Mouse (Mus musculus): ENCODE results near the gene Nr6a1.
A peak's percentile ranks its signal among the peaks of the same experiment; 100 is the strongest.

The Nr6a1 gene

DNA sequence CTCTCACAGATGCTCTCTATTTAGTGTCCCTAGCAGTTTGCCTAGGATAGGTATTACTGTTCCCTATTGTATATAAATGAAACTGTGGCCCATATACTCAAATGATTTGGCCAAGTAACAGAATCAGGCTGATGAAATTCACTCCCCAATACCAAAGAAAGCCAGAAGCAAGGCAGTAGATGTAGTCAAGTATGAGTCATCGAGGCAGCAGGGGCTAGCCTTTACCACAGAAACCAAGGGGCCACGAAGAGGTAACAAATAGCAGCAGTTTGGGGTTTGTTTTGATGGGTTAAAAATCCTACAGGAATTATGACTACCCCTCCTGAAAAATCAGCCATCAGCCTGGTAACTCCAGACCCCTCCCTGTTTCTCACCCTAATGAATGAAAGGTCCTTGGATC, 147.5 kb downstream of the Nr6a1 start:
- DNase-seq, result no peak

GRCm38 (mm10) chr2:38777326-38777725, 150.2 kb downstream of the Nr6a1 start:
- DNase-seq, result no peak

DNA sequence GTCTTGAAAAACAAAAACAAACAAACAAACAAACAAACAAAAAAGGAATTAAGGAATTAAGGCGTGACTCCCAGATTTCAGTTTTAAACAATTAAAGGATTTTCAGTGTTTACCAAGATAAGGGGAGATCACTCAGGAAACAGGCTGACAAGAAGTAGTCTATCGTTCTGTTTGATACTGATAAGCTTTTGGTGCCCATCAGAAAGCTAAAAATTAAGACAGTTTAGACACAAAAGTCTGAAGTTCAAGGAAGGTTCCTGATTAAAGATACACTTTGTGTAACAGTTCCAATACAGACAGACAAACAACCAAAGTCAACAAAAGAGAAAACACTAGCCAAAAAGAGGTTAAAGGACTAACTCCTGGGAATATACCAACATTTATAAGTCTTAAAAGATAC, 152.6 kb downstream of the Nr6a1 start:
- DNase-seq, result no peak

DNA sequence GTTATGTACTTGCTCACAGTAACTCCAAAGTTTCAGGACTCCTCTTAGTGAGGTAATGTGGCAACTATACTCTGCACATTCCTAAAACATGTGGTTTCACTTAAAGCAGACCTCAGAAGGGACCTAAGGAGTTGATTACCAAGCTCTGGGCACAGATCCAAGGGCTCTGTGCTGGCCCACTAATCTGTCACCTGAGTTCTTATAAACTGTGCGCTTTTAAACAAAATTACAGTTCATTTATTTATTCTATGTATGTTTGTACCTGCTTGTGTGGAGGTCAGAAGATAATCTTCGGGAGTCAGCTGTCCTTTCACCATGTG, 156.1 kb downstream of the Nr6a1 start:
- no peak for DNase-seq

DNA sequence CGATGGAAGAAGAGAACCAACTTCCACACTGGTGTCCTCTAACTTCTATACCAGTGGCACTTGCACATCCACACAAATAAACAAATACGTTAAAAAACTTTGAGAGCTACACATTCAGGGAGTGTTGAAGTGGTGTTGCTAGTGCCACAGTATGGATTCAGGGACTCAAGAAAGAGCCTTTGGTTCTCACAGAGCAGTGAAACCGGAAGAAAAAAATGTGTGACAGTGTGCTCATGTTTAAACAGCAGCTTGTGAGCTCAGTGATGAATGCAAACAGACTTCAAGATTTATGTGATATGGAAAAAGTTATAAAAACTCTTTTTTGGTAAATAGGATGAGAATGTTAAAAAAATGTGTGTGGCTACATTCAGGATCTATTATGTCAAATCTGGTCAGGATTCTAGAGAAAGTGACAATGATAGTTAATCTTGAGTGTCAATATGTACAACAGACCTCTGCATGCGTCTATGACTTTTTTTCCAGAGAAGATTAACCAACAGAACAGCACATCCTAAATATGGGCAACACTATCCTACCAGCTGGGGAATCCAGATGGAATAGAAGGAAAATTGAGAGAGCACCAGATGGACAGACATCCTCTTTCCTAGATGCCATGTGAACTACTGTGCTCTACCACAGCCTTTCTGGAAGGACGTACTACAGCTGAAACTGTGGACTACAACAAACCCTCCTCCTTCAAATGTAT, 156.6 kb downstream of the Nr6a1 start:
- DNase-seq, result no peak

- no peak for DNase-seq
Measured at GRCm38 (mm10) chr2:38767177-38767931, 160.1 kb downstream of the Nr6a1 start.

DNA sequence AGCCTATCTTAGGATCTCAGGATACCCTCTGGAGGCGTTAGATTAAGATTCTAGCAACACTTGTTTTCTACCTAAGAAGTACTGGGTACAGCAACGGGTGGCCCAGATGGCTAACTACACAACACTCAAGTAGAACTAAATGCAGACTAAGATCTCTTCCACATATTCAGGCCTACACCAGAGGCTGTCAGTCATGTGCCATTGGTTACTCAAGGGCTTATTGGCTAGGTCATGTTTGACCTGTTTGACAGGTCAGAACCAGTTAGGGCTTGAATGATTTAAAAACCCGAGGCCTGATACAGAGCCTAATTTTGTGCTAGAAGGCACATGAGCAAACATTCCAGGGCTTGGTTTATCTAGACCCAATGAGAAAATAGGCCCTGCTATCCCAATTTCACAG, 187.6 kb downstream of the Nr6a1 start:
- no peak for DNase-seq

DNA sequence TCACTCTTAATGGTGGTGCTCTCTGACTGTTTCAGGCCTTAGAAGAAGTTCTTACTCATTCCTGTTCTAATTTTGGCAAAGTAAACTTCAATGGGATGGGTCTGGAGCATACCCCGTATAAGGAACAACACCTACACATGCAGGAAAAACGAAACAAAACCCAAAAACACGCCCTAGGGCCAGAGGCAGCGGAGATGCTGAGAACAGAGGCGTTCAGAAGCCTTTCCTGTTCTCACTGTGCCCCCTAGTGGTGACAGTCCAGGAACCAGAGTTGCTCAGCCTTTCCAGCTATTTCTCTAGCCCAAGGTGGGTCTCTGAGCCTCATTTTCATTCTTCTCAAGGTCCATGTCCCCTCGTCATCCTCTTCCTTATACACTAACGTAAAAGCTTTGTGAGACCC, 188.1 kb downstream of the Nr6a1 start:
- peak; percentile 84 for DNase-seq

DNA sequence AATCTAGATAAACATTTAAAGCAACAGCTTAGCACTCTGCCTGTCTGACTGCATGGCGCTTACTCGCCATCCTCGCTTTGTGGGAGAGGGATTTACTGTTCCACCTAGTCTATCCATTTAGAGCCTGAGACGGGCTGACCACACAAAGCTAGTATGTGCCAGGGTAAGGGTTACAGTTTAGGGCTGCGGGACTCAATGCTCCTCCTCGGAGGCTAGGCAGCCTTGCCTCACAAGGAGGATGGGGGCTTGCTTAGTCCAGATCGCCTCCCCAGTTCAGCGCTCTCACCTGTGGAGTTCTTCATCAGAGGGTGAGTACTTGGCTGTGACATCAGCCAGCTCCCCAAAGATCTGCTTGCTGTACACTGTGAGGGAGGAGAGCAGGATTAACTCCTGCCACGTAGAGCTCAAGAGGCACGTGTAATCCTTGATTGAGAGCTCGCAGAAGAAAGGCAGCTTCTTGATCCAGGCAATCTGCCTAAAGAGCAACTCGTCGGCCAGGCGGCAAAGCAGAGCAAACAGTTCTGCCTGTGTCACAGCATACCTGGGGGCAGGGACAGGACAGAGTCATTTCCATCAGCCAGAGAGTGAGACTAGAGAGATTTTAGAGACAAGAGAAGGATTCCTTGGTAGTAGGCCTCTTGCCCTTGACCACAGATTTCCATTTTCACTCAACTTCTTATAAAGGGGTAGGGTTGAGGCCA, 188.7 kb downstream of the Nr6a1 start:
- DNase-seq, result no peak

GRCm38 (mm10) chr2:38735740-38736139, 191.7 kb downstream of the Nr6a1 start:
- no peak for DNase-seq

DNA sequence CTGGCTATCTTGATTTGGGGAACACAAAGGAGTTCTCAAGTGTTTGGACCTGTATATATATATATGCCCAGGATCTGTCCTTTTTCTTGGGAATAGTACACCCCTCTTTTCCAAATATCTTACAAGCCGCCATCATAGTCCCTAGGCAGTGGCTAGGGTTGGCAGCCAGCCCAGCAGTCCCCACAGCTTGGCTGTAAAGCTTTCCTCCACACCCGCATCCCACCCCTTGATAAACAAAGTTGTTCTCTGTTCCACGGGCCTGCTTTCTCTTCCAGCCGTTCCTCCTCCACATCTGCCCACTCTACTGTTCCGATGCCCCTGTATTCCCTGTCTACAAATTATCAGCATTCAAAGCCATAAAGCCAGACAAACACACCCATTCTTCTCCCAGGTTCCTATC, 192.8 kb downstream of the Nr6a1 start:
- DNase-seq, result no peak

DNA sequence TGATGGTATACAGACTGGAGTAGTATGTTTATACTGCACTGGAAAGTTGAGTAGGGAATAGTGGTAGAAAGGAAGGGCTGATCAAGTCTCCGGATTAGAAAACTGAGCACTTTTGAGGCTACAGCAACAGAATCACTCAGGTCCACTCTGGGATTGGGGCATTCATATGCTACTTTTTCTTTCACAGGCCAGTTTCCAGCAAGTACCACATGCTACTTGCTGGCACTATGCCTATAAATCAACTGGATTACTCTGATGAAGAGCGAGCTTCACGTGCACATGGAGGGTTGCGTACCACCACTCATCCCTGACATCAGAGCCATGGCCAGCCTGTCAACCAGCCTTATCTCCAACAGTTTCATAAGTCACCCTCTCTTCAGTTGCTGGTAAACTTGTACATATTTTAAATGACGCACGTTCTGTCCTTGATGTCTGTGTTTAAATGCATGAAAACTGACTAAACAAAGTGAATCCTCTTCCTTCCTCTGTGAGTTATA, 197.1 kb downstream of the Nr6a1 start:
- no peak for DNase-seq

GRCm38 (mm10) chr2:38725427-38725826, 202.1 kb downstream of the Nr6a1 start:
- DNase-seq, result no peak

- DNase-seq, result no peak
Measured at GRCm38 (mm10) chr2:38723378-38723777, 204.1 kb downstream of the Nr6a1 start.

- DNase-seq, result no peak
Measured at GRCm38 (mm10) chr2:38722076-38722475, 205.4 kb downstream of the Nr6a1 start.

- DNase-seq, result no peak
Measured at GRCm38 (mm10) chr2:38720661-38721060, 206.8 kb downstream of the Nr6a1 start.

GRCm38 (mm10) chr2:38719354-38719753, 208.1 kb downstream of the Nr6a1 start:
- DNase-seq, result no peak

- DNase-seq, result no peak
Measured at GRCm38 (mm10) chr2:38718676-38719075, 208.8 kb downstream of the Nr6a1 start.

GRCm38 (mm10) chr2:38717436-38717835, 210.1 kb downstream of the Nr6a1 start:
- no peak for DNase-seq

DNA sequence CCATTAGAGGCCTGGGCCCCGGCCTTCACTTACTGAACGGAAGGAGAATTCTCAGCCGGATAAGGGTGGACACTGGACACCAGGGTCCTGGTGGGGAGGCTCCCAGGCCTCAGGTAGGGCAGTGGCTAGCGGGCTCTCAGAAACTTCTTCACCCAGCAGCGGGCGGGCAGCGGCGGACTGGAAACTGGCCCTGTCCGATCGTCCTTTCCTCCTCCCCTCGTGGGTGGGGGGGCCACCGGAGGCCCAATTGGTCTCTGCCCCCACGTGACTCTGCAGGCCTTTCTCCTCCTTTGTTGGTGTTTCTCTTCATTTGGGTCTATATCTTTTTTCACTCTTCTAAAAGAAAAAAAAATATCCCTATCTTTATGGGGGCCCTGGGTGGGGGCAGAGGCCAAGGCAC, 213.2 kb downstream of the Nr6a1 start, which contains the start of gene Nr5a1:
Gene Nr5a1 (minus strand): TSS at position 219 of the 400 bp plus-strand sequence.
- no peak for DNase-seq

DNA sequence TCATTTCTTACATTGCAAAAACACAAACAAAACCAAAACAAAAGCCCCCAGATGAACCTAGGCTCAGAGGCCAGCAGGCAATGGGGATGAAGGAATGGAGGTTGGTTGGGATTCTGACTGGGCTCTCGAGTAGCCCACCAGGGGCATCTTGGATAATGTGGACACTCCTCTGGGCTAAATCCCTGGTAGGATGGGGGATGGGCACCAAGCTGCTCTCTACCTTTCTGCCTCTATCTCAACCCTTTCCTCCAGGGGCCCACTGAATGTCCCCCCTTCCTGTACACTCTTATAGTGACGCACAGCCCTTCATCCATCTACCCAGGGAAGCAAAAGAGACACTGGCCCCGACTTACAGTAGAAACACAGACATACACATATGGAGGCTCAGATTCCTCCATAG, 213.9 kb downstream of the Nr6a1 start:
- DNase-seq, result no peak

GRCm38 (mm10) chr2:38712769-38713125, 214.7 kb downstream of the Nr6a1 start:
- DNase-seq, result no peak

- peak; percentile 18 for DNase-seq
Measured at GRCm38 (mm10) chr2:38712076-38712768, 215.3 kb downstream of the Nr6a1 start.
